Mouse (Mus musculus): ENCODE data around the gene Aqp9.
A peak's percentile ranks its signal among the peaks of the same experiment; 100 is the strongest.

DNA sequence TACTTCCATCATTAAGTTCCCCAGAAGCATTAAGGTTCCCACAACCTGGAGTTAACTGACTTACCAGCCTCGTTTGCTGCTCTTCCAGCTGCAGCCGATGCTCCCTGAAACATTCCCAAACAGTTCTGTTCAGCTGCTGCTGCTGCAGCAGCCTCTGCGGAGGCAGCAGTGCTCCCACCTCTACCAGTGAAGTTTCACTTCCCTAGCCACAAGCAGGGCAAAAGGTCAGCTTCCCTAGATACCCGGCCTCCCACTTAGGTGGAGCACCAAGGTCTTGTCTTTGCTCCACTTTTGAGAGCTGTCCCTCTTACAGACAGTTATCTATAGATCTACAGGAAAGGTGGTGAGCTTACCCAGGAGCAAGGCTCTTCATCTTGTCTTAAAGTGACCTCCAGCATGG is 45.2 kb upstream of the Aqp9 start:
- no peak for TF ChIP-seq ZC3H11A (IDR thresholded peaks at IDR 0.05; ENCODE audit: low read depth, low read length)
- peak; percentile 48 for TF ChIP-seq EP300 (IDR thresholded peaks at IDR 0.05; ENCODE audit: low read length)
- TF ChIP-seq PAX5 (IDR thresholded peaks at IDR 0.05; ENCODE audit: low read length) = no peak
- no peak for TF ChIP-seq BHLHE40 (IDR thresholded peaks at IDR 0.05; ENCODE audit: low read depth, low read length)
- no peak for TF ChIP-seq CTCF (conservative IDR thresholded peaks at IDR 0.05 in 1 of 2, IDR thresholded peaks at IDR 0.05 in 1 of 2; ENCODE audit: low read depth in 2 of 2, low read length in 2 of 2)
- no peak for TF ChIP-seq TBP (conservative IDR thresholded peaks at IDR 0.05; ENCODE audit: low read depth, low read length)
- TF ChIP-seq POLR2A (IDR thresholded peaks at IDR 0.05; ENCODE audit: low read depth, low read length) = no peak
- TF ChIP-seq ELF1 (IDR thresholded peaks at IDR 0.05; ENCODE audit: low read depth, low read length) = no peak

Data from CH12.LX (cell line).